Comparison of ENCODE assay signal across 8 mouse cellular contexts in the genomic region with DNA sequence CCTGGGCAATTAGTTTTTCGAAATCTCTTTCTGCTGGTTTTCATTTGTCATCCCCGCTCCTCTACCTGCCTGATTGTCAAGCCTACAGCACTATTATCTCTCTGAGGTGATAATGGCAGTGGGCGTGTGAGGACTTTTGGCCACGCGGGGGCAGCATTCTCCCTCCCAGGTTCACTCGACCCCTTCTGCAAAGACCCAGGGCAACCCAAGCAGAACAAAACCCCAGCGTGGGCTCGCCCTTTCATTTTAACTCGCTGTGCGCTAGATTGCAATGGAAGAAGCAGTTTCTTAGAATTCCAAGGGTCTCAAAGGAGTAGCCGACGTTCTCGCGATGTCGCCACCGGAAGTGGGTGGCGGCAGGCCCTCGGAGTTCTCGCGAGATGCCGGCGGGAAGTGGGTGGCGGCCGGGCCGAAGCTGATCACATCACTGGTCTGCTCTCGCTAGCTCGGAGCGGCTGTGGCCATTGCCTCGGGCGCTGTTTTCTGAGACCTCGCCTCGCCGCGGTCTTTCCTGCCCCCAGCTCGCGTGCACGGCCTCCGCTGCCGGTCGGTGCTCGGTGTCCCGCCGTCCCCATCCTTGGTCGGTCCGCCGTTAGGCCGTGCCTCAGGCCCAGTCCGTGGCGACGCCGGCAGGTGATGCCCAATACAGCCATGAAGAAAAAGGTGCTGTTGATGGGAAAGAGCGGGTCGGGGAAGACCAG. TPM values are rescaled to one million over a fixed set of nuclear protein-coding genes. Genes with fewer than 3 reads are reported as not detected.
DNase-seq lines count a peak whose midpoint lies in the region; ATAC-seq lines count a peak whose summit lies in the region.

A gene (plus strand): TSS at position 386 of the 701 bp plus-strand sequence.

- peak within 1 kb of the TSS; percentile 96 for H3K27ac ChIP-seq in hindbrain, embryonic 11.5 days (ENCODE audit: low read depth, low read length)

- peak; percentile 97 for ATAC-seq in hindbrain, embryonic 11.5 days (ENCODE audit: low FRiP score)

- H3K4me2 ChIP-seq in hindbrain, embryonic 11.5 days (replicated peaks; ENCODE audit: low read depth, low read length), result peak within 1 kb of the TSS; percentile 71

- DNase-seq in Muller cell, postnatal 12 days (ENCODE audit: inconsistent ontology term), result peak; percentile 97
- DNase-seq in cerebellum, adult 9-11 months, result peak; percentile 93
- peak; percentile 90 to 95 for DNase-seq in frontal cortex, adult 2 months (ENCODE audit: extremely low spot score in 1 of 2, low spot score in 1 of 2)
- peak; percentile 95 for DNase-seq in hindbrain, embryonic 11.5 days (ENCODE audit: low spot score)
- DNase-seq in layer of hippocampus, postnatal 10 days (ENCODE audit: low spot score in 2 of 2), result peak; percentile 96
- peak; percentile 98 for DNase-seq in lung, postnatal 10 days
- DNase-seq in ovary, postnatal 36 days (ENCODE audit: low spot score), result peak; percentile 96
- DNase-seq in thymus, postnatal 25 days, result peak; percentile 96

- no peaks in the 10 kb centered on the region for H3K36me3 ChIP-seq in hindbrain, embryonic 11.5 days (ENCODE audit: control insufficient read depth, insufficient read depth, low read length)

- H3K27me3 ChIP-seq in hindbrain, embryonic 11.5 days (ENCODE audit: control insufficient read depth, insufficient read depth, low read length), result no peaks in the 10 kb centered on the region

- H3K9ac ChIP-seq in hindbrain, embryonic 11.5 days (ENCODE audit: low read depth, low read length), result peak within 1 kb of the TSS; percentile 93

- H3K4me1 ChIP-seq in hindbrain, embryonic 11.5 days (replicated peaks; ENCODE audit: control insufficient read depth, insufficient read depth, low read length), result peaks cover 9% of the 10 kb centered on the region

- under 1% methylated on average over 48 of the region's 53 CpGs for WGBS in hindbrain, embryonic 11.5 days

- no peaks in the 10 kb centered on the region for H3K9me3 ChIP-seq in hindbrain, embryonic 11.5 days (ENCODE audit: control insufficient read depth, low read length)

- H3K4me3 ChIP-seq in hindbrain, embryonic 11.5 days (ENCODE audit: low read depth, low read length), result peak within 1 kb of the TSS; percentile 89

RNA-seq across cellular contexts. Expression of the gene that starts here (rescaled TPM):
- polyA plus RNA-seq in frontal cortex, adult 2 months (2012; rRNA removed), result 109 and 132 TPM in 2 replicates
- polyA plus RNA-seq in hindbrain, embryonic 11.5 days (2014; fragmentation: Nextera tagmentation; extraction: Ambion mirVana), result 109 and 119 TPM in 2 replicates
- total RNA-seq in layer of hippocampus, postnatal 10 days (2021), result 100 to 1,000 TPM; 133 to 156 TPM

Comparison
In these comparisons a context has a peak if more than half of its experiments do, and no peak if none do; other contexts are left out.
1. Peak in every context shown above with its lines: DNase-seq, ATAC-seq, H3K4me3 ChIP-seq and H3K27ac ChIP-seq.